Mouse (Mus musculus): ENCODE data around the gene Ldlrad3.

- TF ChIP-seq CTCF (IDR thresholded peaks at IDR 0.05; ENCODE audit: low read depth) = no peak
- TF ChIP-seq EP300 (IDR thresholded peaks at IDR 0.05; ENCODE audit: low read depth) = no peak
Measured at GRCm38 (mm10) chr2:102002974-102003775, 183.0 kb downstream of the Ldlrad3 start.
